Mouse (Mus musculus): ENCODE measurements at regions not wholly inside any gene's neighbourhood (a gene's known extent, or its start where the extent isn't known, plus 50 kb on each side); places are given as distances from the start of the nearest gene placed in this dataset.

- peak; percentile 77 for DNase-seq (ENCODE audit: low read depth)
Measured at GRCm38 (mm10) chr10:117940441-117941265, 94.8 kb upstream of the Rap1b start.

- no peak for DNase-seq (ENCODE audit: low read depth)
Measured at GRCm38 (mm10) chr10:117941266-117941651, 95.4 kb upstream of the Rap1b start.

- DNase-seq (ENCODE audit: low read depth): peak; percentile 59
Measured at GRCm38 (mm10) chr10:117943702-117944307, 98.0 kb upstream of the Rap1b start.

- DNase-seq (ENCODE audit: low read depth): no peak
Measured at GRCm38 (mm10) chr10:117947191-117947590, 101.4 kb upstream of the Rap1b start.

DNA sequence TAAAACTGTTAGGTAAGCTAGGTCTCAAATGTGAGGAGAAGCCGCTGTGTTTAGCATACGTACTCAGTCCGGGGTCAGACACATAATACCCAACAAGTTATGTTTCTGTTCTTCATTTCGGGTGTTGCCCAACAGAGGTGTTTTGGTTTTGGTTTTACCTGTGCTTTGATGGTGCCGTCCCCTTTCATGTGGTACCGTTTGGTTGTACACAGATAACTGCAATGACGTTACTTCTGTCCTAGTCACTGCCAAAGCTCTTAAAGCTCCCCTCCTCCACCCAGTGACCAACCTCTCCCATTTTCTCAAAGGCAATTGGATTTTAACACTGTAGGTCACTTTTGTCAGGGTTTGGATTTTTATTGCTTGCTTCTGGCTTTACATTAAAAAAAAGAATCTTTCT is 102.1 kb upstream of the Rap1b start:
- DNase-seq (ENCODE audit: low read depth): peak; percentile 94

- peak; percentile 90 for DNase-seq (ENCODE audit: low read depth)
Measured at GRCm38 (mm10) chr10:117952116-117953025, 106.5 kb upstream of the Rap1b start.

- no peak for DNase-seq (ENCODE audit: low read depth)
Measured at GRCm38 (mm10) chr10:117953026-117953711, 107.3 kb upstream of the Rap1b start.

GRCm38 (mm10) chr10:117956174-117956950 is 110.5 kb upstream of the Rap1b start:
- DNase-seq (ENCODE audit: low read depth): no peak

- no peak for DNase-seq (ENCODE audit: low read depth)
Measured at GRCm38 (mm10) chr10:117974706-117975105, 128.9 kb upstream of the Rap1b start.

- DNase-seq (ENCODE audit: low read depth): peak; percentile 62
Measured at GRCm38 (mm10) chr10:117975467-117975866, 129.6 kb upstream of the Rap1b start.

- no peak for DNase-seq (ENCODE audit: low read depth)
Measured at GRCm38 (mm10) chr10:117979091-117979490, 133.3 kb upstream of the Rap1b start.

- DNase-seq (ENCODE audit: low read depth): peak; percentile 80
Measured at GRCm38 (mm10) chr10:117982611-117983210, 136.9 kb upstream of the Rap1b start.

- peak; percentile 73 for DNase-seq (ENCODE audit: low read depth)
Measured at GRCm38 (mm10) chr10:117983271-117983670, 137.4 kb upstream of the Rap1b start.

DNA sequence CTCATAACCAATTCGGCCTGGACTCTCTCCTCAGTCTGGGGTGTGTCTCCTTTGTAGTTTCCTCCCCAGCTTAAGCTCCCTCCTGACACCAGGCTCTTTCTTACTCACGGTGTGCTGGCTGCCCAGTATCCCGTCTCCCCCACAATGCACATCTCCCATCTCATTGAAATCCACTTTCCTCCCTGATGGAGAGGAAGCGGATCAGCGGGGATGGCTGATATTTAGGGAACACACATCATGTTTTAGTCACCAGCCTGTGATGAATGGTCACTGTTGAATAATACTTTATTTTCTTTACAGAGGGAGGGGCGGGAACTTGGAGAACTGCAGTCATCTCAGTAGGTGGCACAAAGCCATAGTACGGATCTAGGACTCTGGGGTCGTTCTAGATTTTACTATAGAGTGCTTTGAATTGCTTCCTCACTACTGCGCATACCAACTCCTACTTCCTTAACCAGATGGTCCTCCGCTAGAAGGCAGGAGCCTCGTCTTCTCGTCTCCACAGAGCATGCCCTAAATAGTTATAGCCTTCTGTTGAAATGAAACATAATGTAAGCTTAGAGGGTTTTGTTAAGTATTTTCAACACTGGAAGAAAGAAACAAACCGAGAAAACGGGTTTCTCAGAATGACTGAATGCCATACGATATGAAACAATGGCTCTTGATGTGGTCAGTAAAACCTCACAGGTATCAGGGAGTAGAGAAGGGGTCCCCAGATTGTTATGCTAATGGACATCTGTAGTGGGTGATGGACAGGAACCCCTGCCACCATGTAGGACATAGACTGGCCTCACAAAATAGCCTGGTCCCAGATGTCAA is 139.2 kb upstream of the Rap1b start:
- peak; percentile 67 for DNase-seq (ENCODE audit: low read depth)

DNA sequence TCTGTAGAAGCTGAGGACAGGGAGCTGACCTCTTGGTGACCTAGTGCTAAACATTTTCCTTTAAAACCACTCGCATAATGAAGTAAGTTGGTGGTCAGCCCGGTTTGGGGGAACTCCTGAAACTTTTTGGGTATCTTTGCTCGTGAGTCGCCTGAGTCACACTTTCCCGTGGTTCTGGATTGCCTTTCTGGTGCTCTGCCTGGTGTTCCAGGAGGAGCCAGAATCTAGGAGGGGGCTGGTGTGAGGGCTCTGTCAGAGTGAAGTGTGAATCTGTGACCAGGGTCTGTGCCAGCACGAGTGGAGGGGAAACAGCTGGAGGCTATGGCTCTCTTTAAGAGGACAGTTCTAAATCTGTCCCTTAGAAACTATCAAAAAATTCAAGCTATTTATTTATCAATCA is 141.8 kb upstream of the Rap1b start:
- DNase-seq (ENCODE audit: low read depth): no peak

DNA sequence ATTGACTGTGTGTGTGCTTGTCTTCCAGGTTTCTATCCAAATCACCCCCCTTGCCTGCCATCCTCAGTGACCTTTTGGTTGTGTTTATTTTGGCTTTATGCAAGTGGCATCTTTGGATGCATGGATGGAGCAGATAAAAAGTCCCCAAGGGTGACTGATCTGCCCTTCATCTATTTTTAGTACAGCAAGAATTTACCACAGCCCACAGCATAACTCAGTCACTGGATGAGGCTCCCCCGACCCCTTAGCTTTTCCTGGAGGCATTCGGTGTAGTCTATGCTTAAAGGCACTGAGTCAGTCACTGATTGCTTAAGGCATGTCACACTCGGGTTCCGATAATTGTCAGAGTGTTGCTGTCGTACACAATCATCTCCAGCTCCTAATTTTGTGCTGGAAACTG is 142.2 kb upstream of the Rap1b start:
- no peak for DNase-seq (ENCODE audit: low read depth)

DNA sequence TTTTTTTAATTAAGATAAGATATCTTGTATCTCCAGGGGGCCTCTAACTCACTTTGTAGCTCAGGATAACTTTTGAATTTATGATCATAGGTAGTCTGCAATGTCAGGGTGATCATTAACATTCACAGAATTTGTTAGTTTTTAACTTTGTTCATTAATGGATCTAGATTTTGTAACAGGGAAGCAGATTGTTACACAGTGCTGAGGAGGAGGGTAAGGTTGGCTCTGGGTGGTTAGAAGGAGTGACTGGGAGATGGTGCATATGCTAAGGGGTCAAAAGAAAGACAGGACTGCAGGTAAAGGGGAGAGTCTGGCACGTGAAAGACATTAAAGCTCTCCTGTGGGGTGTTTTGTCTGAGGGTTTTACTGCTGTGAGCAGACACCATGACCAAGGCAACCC is 145.3 kb upstream of the Rap1b start:
- no peak for DNase-seq (ENCODE audit: low read depth)

GRCm38 (mm10) chr10:117992317-117992716 is 146.5 kb upstream of the Rap1b start:
- DNase-seq (ENCODE audit: low read depth): peak; percentile 56

- no peak for DNase-seq (ENCODE audit: low read depth)
Measured at GRCm38 (mm10) chr10:117993809-117994208, 147.8 kb upstream of the Mdm1 start.

DNA sequence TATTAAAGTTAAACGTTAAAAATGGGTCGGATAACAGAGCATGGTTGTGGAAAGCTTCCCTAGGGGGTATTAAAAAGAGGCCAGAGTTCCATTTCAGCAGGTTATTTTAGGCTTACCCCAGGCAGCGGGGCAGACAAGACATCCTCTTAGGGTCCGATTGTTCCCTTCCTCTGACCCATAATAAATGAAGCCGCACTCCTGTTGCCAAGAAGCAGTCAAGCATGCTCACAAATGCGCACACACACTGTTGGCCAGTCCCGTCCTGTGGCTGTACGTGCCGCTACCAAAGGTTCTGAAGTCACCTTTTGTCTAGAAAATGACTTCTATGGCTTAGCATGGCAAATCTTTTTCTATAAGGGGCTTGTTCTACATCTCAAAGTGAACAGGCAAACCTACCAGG is 146.8 kb upstream of the Mdm1 start:
- DNase-seq (ENCODE audit: low read depth): no peak
